Mouse (Mus musculus) embryonic facial prominence, embryonic 11.5 days (tissue): ENCODE results near the gene Tnks2. TPM values are rescaled to one million over a fixed set of nuclear protein-coding genes. Genes with fewer than 3 reads are reported as not detected.

Source experiments
- ATAC-seq: fragments of 200-750 bp; cut with Nextera tagmentation; replicated peaks from 2 replicates; pipeline ENCODE4 v1.8.0; 2017; ENCODE audit warnings: low read depth; ENCODE audit not compliant: insufficient number of reproducible peaks, low FRiP score, low TSS enrichment
- DNase-seq: peaks from one replicate; pipeline ENCODE4 v3.0.0-alpha.2; 2015; ENCODE audit warnings: low spot score
- H3K27ac ChIP-seq: fragments of 300-500 bp; sonication (generic); replicated peaks from 2 replicates; pipeline ENCODE4 v1.5.1; 2014; ENCODE audit warnings: mild to moderate bottlenecking, low read depth, low read length, control low read depth
- H3K27me3 ChIP-seq: fragments of 300-500 bp; sonication (generic); 2 replicates; pipeline ENCODE4 v1.6.1; 2014; ENCODE audit warnings: mild to moderate bottlenecking, low read length, moderate library complexity, mixed read lengths; ENCODE audit not compliant: control insufficient read depth, insufficient read depth
- H3K36me3 ChIP-seq: fragments of 300-500 bp; sonication (generic); replicated peaks from 2 replicates; pipeline ENCODE4 v1.6.1; 2014; ENCODE audit warnings: low read depth, mild to moderate bottlenecking, low read length, moderate library complexity, mixed read lengths; ENCODE audit not compliant: control insufficient read depth, insufficient read depth
- H3K4me1 ChIP-seq: fragments of 300-500 bp; sonication (generic); 2 replicates; pipeline ENCODE4 v1.6.1; 2014; ENCODE audit warnings: low read length, mixed read lengths; ENCODE audit not compliant: control insufficient read depth, insufficient read depth
- H3K4me2 ChIP-seq: fragments of 300-500 bp; sonication (generic); 2 replicates; pipeline ENCODE4 v1.6.1; 2014; ENCODE audit warnings: low read depth, mild to moderate bottlenecking, control low read depth, low read length, moderate library complexity
- H3K4me3 ChIP-seq: fragments of 300-500 bp; sonication (generic); 2 replicates; pipeline ENCODE4 v1.5.1; 2014; ENCODE audit warnings: low read depth, low read length, control low read depth
- H3K9ac ChIP-seq: fragments of 300-500 bp; sonication (generic); replicated peaks from 2 replicates; pipeline ENCODE4 v1.6.1; 2014; ENCODE audit warnings: mild to moderate bottlenecking, control low read depth, low read length
- H3K9me3 ChIP-seq: fragments of 300-500 bp; sonication (generic); replicated peaks from 2 replicates; pipeline ENCODE4 v1.6.1; 2016; ENCODE audit warnings: mild to moderate bottlenecking, low read length, inconsistent platforms, mixed read lengths; ENCODE audit not compliant: control insufficient read depth
- WGBS: fragments of 180-500 bp; shearing (Covaris S2); extraction: QIAGEN DNeasy Blood & Tissue Kit; methylation state at CpG from one replicate; pipeline ENCODE4 v1.1.7; 2014; 5-methylcytosine and 5-hydroxymethylcytosine counted together
- polyA plus RNA-seq: library from polyadenylated mRNA; unstranded; fragments of >200 nt; fragmentation: Nextera tagmentation; extraction: Ambion mirVana; gene quantifications from 2 replicates; pipeline ENCODE4 v1.2.1, GENCODE M21; 2014

Tnks2 gene
- polyA plus RNA-seq, 1 experiment from 2014 or later: 92.3 TPM

DNA sequence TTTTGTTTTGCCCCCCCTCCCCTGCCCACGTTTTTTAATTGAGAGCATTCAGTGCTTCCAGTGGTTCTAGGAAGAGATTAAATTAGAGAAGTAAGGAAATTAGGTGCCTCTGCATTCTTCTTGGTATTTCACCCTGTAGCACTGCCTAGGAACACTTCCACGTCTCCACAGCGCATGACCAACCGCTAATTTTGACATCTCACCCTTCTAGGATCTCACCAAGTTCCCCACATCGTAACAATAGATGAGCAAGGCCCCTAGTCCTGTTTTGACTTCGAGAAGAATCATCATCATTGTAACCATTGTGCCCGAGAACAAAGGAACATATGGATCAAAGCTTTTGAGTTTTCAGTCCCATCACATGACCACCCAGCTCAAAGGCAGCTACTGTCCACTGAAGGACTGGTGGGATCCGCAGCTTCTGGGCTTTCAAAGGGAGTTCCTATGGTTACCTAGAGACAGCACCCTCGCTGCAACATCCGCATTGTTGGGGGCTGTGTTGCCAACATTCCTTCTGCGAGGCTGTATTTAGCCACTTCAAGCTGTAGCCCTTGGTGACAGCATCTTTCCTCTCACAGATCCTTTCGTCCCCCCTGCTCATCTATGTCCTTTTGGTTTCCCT, 76.5 kb downstream of the Tnks2 start:
- peak; percentile 43 for DNase-seq
- no peaks in the 10 kb centered on the region for H3K27me3 ChIP-seq
- no peak overlapping the region for H3K27ac ChIP-seq
- H3K9ac ChIP-seq: no peak overlapping the region
- ATAC-seq: peak; percentile 78
- no peak overlapping the region for H3K4me2 ChIP-seq
- H3K4me3 ChIP-seq: no peak overlapping the region
- no peaks in the 10 kb centered on the region for H3K9me3 ChIP-seq
- H3K4me1 ChIP-seq: no peaks in the 10 kb centered on the region
- no peaks in the 10 kb centered on the region for H3K36me3 ChIP-seq
- WGBS: 37% methylated on average over 12 of the region's 12 CpGs

DNA sequence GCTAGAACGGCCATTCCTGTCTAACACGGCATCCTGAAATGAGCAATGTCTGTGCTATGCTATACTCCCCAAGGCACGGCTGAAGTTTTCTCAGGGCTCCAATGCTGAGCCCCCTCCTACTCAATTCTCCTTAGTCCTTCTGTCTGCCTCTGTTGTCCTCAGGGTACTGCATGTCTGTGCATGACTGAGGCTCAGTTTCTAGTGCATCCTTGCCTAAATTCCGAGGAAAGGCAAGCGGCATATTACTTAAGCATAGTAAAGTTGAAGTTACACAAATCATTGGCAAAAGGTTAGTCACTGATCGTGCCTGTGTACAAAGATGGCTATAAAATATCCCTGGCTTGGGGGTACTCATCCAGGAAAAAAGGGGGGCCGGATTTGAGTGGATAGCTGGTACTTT, 79.0 kb downstream of the Tnks2 start:
- 84% methylated on average over 7 of the region's 7 CpGs for WGBS
- Histone ChIP-seq H3K4me2 (no peak overlapping the region), H3K4me1 (no peaks in the 10 kb centered on the region), H3K27ac (no peak overlapping the region), H3K36me3 (no peaks in the 10 kb centered on the region), H3K27me3 (no peaks in the 10 kb centered on the region), H3K4me3 (no peak overlapping the region), H3K9ac (no peak overlapping the region), H3K9me3 (no peaks in the 10 kb centered on the region)
- DNase-seq (no peak), ATAC-seq (no peak)

DNA sequence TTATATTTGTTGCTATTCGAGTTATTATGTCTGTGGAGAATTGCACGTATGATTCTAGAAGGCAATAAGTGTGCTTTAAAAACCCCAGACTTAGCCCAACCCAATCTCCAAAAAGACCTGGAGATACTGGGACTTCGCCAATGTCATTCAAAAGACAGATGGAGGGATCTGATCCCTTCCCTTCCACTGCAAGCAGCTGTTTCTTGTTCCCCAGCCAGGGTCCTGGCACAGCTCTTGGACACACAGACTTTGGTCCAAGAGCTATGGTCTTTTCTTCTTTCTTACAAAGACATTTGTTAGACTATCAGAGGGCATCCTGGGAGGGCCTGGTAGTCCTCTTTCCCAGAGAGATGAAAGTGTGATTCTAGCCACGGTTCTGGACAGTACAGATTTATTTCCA, 82.2 kb downstream of the Tnks2 start:
- H3K9ac ChIP-seq: no peak overlapping the region
- H3K9me3 ChIP-seq: no peaks in the 10 kb centered on the region
- no peak overlapping the region for H3K4me3 ChIP-seq
- no peaks in the 10 kb centered on the region for H3K4me1 ChIP-seq
- H3K36me3 ChIP-seq: no peaks in the 10 kb centered on the region
- no peak overlapping the region for H3K27ac ChIP-seq
- H3K4me2 ChIP-seq: no peak overlapping the region
- WGBS: 88% methylated on average over 4 of the region's 4 CpGs
- no peaks in the 10 kb centered on the region for H3K27me3 ChIP-seq
- ATAC-seq: no peak
- DNase-seq: no peak

DNA sequence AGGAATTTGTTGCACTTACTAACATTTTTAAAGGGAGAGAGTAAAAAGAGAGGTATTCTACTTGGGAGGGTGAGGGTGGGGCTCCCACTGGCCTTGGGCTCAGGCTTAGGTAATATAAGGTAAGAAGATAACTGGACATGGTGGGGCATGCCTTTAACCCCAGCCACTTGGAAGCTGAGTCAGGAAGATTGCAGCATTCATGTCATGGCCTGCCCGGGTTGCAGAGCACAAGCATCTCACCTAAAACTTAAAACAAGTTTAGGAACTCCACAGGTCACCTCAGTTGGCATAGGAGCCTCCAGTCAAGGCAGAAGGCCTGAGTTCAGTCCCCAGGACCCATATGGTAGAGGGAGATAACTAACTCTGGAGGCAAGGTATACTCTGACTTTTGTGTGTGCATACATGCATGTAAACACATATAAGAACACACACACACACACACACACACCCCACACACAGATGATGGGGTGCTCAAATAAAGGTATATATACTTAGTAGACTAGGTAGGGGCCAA, 82.9 kb downstream of the Tnks2 start:
- DNase-seq: no peak
- Histone ChIP-seq H3K9ac (no peak overlapping the region), H3K4me2 (no peak overlapping the region), H3K4me1 (no peaks in the 10 kb centered on the region), H3K36me3 (no peaks in the 10 kb centered on the region), H3K27ac (no peak overlapping the region), H3K4me3 (no peak overlapping the region), H3K9me3 (no peaks in the 10 kb centered on the region), H3K27me3 (no peaks in the 10 kb centered on the region)
- WGBS: 79% methylated on average over 1 of the region's 1 CpGs
- no peak for ATAC-seq

DNA sequence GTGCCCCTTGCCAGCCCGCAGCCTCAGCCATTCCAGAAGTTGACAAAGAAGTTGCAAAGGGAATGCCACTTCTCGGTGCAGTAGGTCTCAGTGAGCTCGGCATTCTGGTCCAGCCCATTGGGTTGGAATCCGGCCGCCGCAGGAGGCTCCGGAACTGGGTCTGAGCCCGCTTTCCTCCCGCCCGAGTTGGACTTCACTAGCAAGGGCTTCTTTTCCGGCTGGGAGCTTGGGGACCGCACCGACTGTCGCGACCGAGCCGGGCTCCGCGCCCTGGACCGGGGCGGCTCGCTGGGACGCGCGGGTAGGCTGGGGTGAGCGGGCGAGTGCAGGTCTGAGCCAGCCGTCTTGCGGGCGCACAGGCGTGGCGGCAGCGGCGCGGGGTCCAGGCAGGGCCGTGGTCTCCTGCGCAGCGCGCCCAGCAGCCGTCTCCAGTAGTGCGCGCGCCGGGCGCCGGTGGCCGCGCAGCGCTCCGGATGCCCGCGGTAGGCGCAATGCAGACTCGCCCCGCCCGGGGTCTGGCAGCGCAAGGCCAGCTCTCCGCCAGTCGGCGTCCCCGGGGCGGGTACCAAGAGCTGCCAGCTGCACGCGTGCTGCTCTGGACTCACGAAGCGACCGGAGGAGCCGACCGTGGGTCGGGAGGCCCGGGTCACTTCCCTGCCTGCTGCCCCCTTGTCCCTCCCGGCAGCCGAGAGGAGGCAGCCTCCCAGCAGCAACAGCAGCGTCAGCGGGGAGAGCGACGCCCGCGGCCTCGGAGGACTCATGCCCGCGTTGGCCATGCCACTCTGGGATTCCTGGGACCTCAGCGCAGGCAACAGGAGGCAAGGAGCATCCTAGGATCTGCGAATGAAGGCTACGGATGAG, 84.6 kb downstream of the Tnks2 start:
- WGBS: 0% methylated on average over 62 of the region's 85 CpGs
- H3K4me2 ChIP-seq: peak overlapping the region; percentile 58
- peak overlapping the region; percentile 89 for H3K4me3 ChIP-seq
- no peaks in the 10 kb centered on the region for H3K27me3 ChIP-seq
- no peaks in the 10 kb centered on the region for H3K4me1 ChIP-seq
- H3K9ac ChIP-seq: peak overlapping the region; percentile 92
- ATAC-seq: peak; percentile 90
- peak; percentile 86 for DNase-seq
- no peaks in the 10 kb centered on the region for H3K9me3 ChIP-seq
- H3K27ac ChIP-seq: peak overlapping the region; percentile 83
- no peaks in the 10 kb centered on the region for H3K36me3 ChIP-seq

DNA sequence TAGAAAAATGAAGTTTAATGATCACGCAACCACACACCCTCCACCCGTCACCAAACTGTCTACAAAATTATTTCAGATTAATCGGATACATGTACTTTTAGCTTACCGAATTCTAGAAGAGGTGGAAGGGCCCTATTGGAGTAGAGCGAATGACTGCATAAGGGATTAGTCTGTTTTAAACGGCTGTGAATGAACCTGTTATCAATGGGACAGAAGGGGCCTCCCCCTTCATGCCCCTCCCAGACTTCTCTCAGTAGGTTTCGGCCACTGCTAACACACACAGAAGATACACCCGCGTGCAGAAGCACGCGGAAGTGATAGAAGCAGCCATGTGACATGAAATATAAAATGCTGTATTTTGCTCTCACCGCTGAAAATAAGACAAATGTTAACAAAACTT, 85.4 kb downstream of the Tnks2 start, which contains the start of gene Fgfbp3:
Fgfbp3 (minus strand) TSS at position 150 of the 400 bp plus-strand sequence.
- peak within 1 kb of the TSS; percentile 89 for H3K4me3 ChIP-seq
- no peaks in the 10 kb centered on the region for H3K9me3 ChIP-seq
- WGBS: 8% methylated on average over 12 of the region's 12 CpGs

DNA sequence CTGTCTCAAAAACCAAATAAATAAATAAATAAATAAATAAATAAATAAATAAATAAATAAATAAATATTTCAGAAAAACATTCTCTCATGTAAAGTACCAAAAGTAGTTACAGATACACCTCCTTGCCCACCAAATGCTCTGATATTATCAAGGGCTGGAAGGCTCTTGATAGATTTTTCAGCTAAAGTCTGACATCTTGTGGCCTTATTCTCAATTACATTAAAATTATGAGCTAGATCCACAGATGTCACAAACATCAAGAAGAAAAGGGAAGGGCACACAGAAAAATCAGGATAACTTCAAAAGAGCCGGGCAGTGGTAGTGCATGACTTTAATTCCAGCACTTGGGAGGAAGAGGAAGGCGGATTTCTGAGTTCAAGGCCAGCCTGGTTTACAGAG, 88.0 kb downstream of the Tnks2 start:
- Histone ChIP-seq H3K27ac (no peak overlapping the region), H3K4me3 (no peak overlapping the region), H3K4me1 (no peaks in the 10 kb centered on the region), H3K36me3 (no peaks in the 10 kb centered on the region), H3K9ac (no peak overlapping the region), H3K27me3 (no peaks in the 10 kb centered on the region), H3K9me3 (no peaks in the 10 kb centered on the region), H3K4me2 (no peak overlapping the region)
- WGBS: 44% methylated on average over 2 of the region's 2 CpGs
- no peak for ATAC-seq
- peak; percentile 80 for DNase-seq

More for the DNA sequence above, 85.4 kb downstream of the Tnks2 start, which contains the start of gene Fgfbp3:
- peak within 1 kb of the TSS; percentile 83 for H3K27ac ChIP-seq
- H3K36me3 ChIP-seq: no peaks in the 10 kb centered on the region
- DNase-seq (peak; percentile 38), ATAC-seq (no peak)
- peak within 1 kb of the TSS; percentile 58 for H3K4me2 ChIP-seq
- H3K27me3 ChIP-seq: no peaks in the 10 kb centered on the region
- H3K9ac ChIP-seq: peak within 1 kb of the TSS; percentile 92
- no peaks in the 10 kb centered on the region for H3K4me1 ChIP-seq

DNA sequence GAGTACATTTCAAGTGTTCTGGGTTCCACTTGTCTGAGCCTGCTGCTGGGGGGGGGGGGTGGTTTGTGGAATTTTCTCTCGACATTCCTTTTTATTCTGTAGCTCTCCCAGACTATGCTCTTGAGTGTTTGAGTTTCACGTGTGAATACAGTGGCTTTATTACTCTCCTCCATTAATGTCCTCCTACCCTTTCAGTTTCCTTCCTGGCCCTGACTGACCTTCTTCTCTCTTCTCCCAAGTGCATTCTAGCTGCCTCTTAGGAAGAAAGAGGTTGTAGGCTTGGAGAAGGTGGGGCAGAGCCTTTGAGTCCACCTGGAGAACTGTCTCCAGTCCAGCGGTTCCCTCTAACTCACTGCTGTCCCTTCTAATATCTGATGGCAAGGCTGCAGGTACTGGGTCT, 88.9 kb downstream of the Tnks2 start:
- no peak overlapping the region for H3K9ac ChIP-seq
- 49% methylated on average over 3 of the region's 3 CpGs for WGBS
- ATAC-seq: no peak
- no peaks in the 10 kb centered on the region for H3K27me3 ChIP-seq
- no peak overlapping the region for H3K4me3 ChIP-seq
- no peaks in the 10 kb centered on the region for H3K36me3 ChIP-seq
- no peaks in the 10 kb centered on the region for H3K9me3 ChIP-seq
- H3K4me1 ChIP-seq: no peaks in the 10 kb centered on the region
- H3K27ac ChIP-seq: no peak overlapping the region
- DNase-seq: no peak
- H3K4me2 ChIP-seq: no peak overlapping the region
